Mouse (Mus musculus) left cerebral cortex, postnatal 25 days (tissue): ENCODE data around the gene Gm3532. TPM values are rescaled to one million over a fixed set of nuclear protein-coding genes. Genes with fewer than 3 reads are reported as not detected.
"Not testable (repeated sequence)": the region's sequence is repeated elsewhere in the genome, so short reads cannot be mapped to it uniquely, and the experiment has no call there.

Source experiments
- DNase-seq, 2 experiments: peaks; one replicate each; pipeline ENCODE4 v3.0.0; 2022; ENCODE audit warnings: low spot score in 2 of 2, mixed read lengths in 1 of 2
- intact Hi-C: fragments of 180-260 bp; cut with DNase I; formaldehyde crosslinking; loops from one replicate; pipeline ENCODE4 v1.15.1; 2025
- total RNA-seq, 2 experiments: library from RNA; stranded (reverse); gene quantifications; 2 replicates each; pipeline ENCODE4 v1.2.3; 2021

Gene Gm3532
- total RNA-seq = not detected

- DNase-seq, intact Hi-C loops: not testable (repeated sequence)
Measured at GRCm38 (mm10) chr14:5538196-5538595, at the start of gene Gm3532. TSS of gene Gm3532 (plus strand) at chr14:5538496.

- DNase-seq, intact Hi-C loops: not testable (repeated sequence)
Measured at GRCm38 (mm10) chr14:5501374-5501773, 36.9 kb upstream of the Gm3532 start, which contains the start of gene Gm3488. TSS of gene Gm3488 (plus strand) at chr14:5501674.

Other genes with a start within 250 kb of the Gm3532 start
- not detected for gene Gm3542, start 203.6 kb upstream of the Gm3532 start, total RNA-seq
- gene Gm3500, start 149.4 kb upstream of the Gm3532 start, total RNA-seq = not detected
- gene Gm3194, start 83.0 kb upstream of the Gm3532 start, total RNA-seq = 1 to 10 TPM; 2.2 to 2.8 TPM
- not detected for gene Gm8246, start 60.7 kb upstream of the Gm3532 start, total RNA-seq
- gene Gm3187, start 54.3 kb upstream of the Gm3532 start, total RNA-seq = not detected
- gene Gm3488, start 36.8 kb upstream of the Gm3532 start, total RNA-seq = 1 to 10 TPM; 1.2 to 1.4 TPM
- gene Gm8265, start 94.5 kb downstream of the Gm3532 start, total RNA-seq = not detected
- gene Gm9603, start 149.0 kb downstream of the Gm3532 start, total RNA-seq = not detected
- gene Gm3373, start 203.1 kb downstream of the Gm3532 start, total RNA-seq = under 1 TPM; 0.53 to 0.85 TPM